Mouse (Mus musculus) heart, adult 2 months (tissue): Measurements from ENCODE around the gene Upf3a.
A peak's percentile ranks its signal among the peaks of the same experiment; 100 is the strongest.

ENCODE experiments used
- CTCF ChIP-seq: fragments of 200-600 bp; IDR thresholded peaks from 2 replicates; pipeline ENCODE4 v1.8.1; 2022; ENCODE audit warnings: antibody characterized with exemption, mild to moderate bottlenecking, moderate library complexity
- POLR2A ChIP-seq: fragments of 200-500 bp; IDR thresholded peaks from 2 replicates; pipeline ENCODE4 v1.6.1; 2011; ENCODE audit warnings: mild to moderate bottlenecking, low read depth, low read length, control low read depth; ENCODE audit not compliant: insufficient read depth

GRCm38 (mm10) chr8:13785764-13786299 lies 417 bp downstream of the Upf3a start:
- TF ChIP-seq POLR2A (no peak), CTCF (peak; percentile 94)
